Mouse (Mus musculus): ENCODE data around the gene Tmem82. TPM values are rescaled to one million over a fixed set of nuclear protein-coding genes. Genes with fewer than 3 reads are reported as not detected.

Gene Tmem82
- polyA plus RNA-seq, 1 experiment from 2014 or later = 0.80 TPM

DNA sequence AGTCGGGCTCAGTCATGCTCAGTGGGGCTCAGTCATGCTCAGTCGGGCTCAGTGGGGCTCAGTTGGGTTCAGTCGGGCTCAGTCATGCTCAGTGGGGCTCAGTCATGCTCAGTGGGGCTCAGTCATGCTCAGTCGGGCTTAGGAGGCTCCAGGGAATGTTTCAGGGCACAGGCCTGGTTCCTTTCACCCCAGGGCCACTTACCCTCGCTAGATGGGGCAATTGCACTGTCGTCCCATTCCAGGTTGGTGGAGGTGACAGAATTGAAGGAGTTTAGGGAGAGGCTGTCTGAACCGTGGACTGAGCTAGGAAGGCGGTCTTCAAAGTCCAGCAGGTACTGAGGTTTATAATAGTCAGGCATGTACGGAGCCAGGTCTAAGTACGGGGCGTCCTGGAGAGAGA is 21.0 kb upstream of the Tmem82 start:
- Histone ChIP-seq H3K4me1 (replicated peaks) (peaks cover 7% of the 10 kb centered on the region), H3K4me2 (no peak overlapping the region), H3K27ac (no peak overlapping the region), H3K4me3 (replicated peaks) (no peak overlapping the region), H3K9ac (replicated peaks) (no peak overlapping the region), H3K36me3 (peaks cover 74% of the 10 kb centered on the region), H3K9me3 (no peaks in the 10 kb centered on the region), H3K27me3 (no peaks in the 10 kb centered on the region)
- WGBS = 77% methylated on average over 11 of the region's 11 CpGs
- ATAC-seq (ENCODE audit: insufficient number of reproducible peaks, insufficient read depth, low FRiP score, low TSS enrichment, low read depth) = no peak

DNA sequence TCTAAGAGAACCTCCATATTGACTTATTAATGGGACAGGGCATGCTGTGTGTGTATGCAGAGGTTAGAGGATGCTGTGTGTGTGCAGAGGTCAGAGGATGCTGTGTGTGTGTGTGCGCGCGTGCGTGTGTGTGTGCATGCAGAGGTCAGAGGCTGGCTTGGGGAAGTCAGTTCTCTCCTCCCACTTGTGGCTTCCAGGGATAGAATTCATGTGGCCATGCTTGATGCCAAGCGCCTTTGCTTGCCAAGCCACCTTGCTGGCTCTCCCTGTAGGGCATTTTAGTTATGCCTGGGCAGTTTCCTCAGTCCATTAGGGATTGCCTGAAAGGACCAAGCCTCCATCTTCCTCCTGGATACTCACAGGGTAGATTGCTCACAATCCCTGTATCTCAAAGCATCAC is 18.3 kb upstream of the Tmem82 start:
- Histone ChIP-seq H3K27ac (no peak overlapping the region), H3K36me3 (peaks cover 90% of the 10 kb centered on the region), H3K9me3 (no peaks in the 10 kb centered on the region), H3K9ac (replicated peaks) (no peak overlapping the region), H3K27me3 (no peaks in the 10 kb centered on the region), H3K4me1 (replicated peaks) (no peaks in the 10 kb centered on the region), H3K4me3 (replicated peaks) (no peak overlapping the region), H3K4me2 (no peak overlapping the region)
- 92% methylated on average over 5 of the region's 5 CpGs for WGBS
- no peak for ATAC-seq (ENCODE audit: insufficient number of reproducible peaks, insufficient read depth, low FRiP score, low TSS enrichment, low read depth)

DNA sequence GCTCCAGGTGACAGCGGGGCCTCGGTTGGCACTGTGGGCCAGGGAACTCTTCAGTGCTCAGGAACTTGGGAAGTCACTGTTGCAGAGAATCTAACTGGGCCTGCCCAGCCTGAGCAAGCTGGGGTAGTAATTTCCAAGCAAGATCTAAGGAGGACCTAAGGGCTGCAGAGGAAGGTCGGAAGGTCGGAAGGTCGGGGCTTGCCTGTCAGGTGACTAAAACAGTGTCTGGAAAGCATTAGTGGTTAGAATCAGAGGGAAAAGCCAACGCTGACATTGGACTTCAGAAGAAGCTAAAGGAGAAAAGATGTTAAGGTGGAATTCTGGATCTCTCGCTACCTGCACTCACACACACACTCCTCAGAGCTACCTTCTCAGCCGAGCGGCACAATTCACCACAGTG is 17.6 kb upstream of the Tmem82 start:
- H3K36me3 ChIP-seq = peaks cover 90% of the 10 kb centered on the region
- no peak for ATAC-seq (ENCODE audit: insufficient number of reproducible peaks, insufficient read depth, low FRiP score, low TSS enrichment, low read depth)
- no peak overlapping the region for H3K9ac ChIP-seq (replicated peaks)
- no peak overlapping the region for H3K4me2 ChIP-seq
- H3K9me3 ChIP-seq = no peaks in the 10 kb centered on the region
- no peaks in the 10 kb centered on the region for H3K27me3 ChIP-seq
- no peak overlapping the region for H3K4me3 ChIP-seq (replicated peaks)
- H3K4me1 ChIP-seq (replicated peaks) = no peaks in the 10 kb centered on the region
- 50% methylated on average over 9 of the region's 9 CpGs for WGBS
- no peak overlapping the region for H3K27ac ChIP-seq

DNA sequence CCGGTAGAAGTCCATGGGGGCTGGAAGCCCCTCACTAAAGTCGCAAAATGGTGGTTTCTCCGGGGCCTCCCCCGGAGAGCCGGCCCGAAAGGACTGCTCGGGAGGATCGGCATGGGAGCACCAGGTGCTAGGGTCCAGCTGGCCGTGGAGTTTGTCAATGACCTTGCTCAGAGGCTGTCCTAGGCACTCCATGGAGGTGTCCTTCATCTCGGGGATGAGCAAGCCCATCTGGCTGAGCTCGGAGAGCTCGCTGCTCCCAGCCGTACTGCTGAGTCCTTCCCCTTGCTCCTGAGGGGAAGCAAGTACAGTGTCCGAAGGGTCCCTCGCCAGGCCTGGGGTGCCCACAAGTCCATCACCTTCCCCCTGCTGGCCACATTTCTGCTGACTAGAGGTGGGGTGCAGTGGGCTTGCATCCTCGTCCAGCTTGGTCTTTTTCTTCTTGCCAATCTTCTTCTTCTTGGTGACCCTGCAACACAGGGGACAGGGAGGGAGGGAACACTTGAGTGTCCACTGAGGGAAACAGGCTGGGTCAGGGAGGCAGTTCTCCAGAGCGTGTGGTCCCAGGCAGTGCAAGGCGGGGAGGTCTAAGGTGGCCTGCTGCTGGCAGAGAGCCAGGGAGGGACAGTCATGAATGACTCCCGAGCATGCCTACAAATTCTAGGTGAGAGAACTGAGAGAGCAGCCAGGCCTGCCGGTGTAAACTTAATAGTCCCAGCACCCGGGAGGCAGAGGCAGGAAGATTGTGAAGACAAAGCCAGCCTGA is 13.9 kb upstream of the Tmem82 start:
- Histone ChIP-seq H3K4me3 (replicated peaks) (no peak overlapping the region), H3K27me3 (no peaks in the 10 kb centered on the region), H3K9me3 (no peaks in the 10 kb centered on the region), H3K36me3 (peaks cover 92% of the 10 kb centered on the region), H3K4me2 (no peak overlapping the region), H3K4me1 (replicated peaks) (no peaks in the 10 kb centered on the region), H3K9ac (replicated peaks) (no peak overlapping the region), H3K27ac (no peak overlapping the region)
- 94% methylated on average over 21 of the region's 21 CpGs for WGBS
- ATAC-seq (ENCODE audit: insufficient number of reproducible peaks, insufficient read depth, low FRiP score, low TSS enrichment, low read depth) = no peak

DNA sequence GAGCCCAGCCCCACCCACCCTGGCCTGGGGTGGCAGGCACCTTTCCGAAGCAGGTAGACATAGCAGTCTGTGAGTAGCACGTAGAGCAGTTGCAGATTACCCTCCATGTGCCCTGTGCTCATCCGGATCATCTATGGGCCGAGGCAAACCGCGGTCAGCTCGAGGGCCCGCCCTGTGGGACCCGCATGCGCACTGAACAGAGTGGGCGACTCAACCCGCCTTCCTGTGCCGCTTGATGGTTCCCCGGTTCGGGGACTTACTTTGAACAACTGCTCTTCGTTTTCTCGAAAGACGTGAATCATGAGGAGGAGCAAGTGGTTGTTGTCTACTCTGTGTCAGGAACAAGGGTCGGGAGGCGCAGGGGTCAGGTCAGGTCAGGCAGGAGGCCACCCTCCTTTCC is 12.8 kb upstream of the Tmem82 start:
- Histone ChIP-seq H3K9me3 (no peaks in the 10 kb centered on the region), H3K36me3 (peaks cover 92% of the 10 kb centered on the region), H3K27me3 (no peaks in the 10 kb centered on the region), H3K4me3 (replicated peaks) (no peak overlapping the region), H3K9ac (replicated peaks) (no peak overlapping the region), H3K4me2 (no peak overlapping the region), H3K4me1 (replicated peaks) (no peaks in the 10 kb centered on the region), H3K27ac (no peak overlapping the region)
- 94% methylated on average over 20 of the region's 20 CpGs for WGBS
- no peak for ATAC-seq (ENCODE audit: insufficient number of reproducible peaks, insufficient read depth, low FRiP score, low TSS enrichment, low read depth)

DNA sequence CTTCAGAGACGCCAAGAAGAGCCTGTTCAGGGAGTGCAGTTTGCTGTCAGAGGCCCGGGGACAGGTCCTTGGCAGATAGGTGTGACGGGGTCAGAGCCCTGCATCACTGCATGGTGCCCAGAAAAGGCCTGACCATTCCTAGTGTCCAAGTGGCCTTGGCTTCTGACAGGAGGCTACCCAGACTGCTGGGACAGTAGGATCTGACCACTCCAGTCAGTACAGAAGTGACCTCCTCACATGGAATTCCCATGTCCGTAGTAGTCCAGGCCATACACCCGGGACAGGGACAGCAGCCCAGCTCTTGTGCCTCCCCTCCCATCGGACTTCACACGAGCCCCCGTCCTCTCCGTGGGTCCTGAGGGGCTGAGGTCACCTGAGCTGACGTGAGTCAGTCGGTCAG is 11.6 kb upstream of the Tmem82 start:
- no peaks in the 10 kb centered on the region for H3K4me1 ChIP-seq (replicated peaks)
- no peak overlapping the region for H3K9ac ChIP-seq (replicated peaks)
- 92% methylated on average over 11 of the region's 11 CpGs for WGBS
- no peak for ATAC-seq (ENCODE audit: insufficient number of reproducible peaks, insufficient read depth, low FRiP score, low TSS enrichment, low read depth)
- no peak overlapping the region for H3K27ac ChIP-seq
- H3K4me2 ChIP-seq = no peak overlapping the region
- H3K4me3 ChIP-seq (replicated peaks) = no peak overlapping the region
- peaks cover 98% of the 10 kb centered on the region for H3K36me3 ChIP-seq
- H3K27me3 ChIP-seq = no peaks in the 10 kb centered on the region
- no peaks in the 10 kb centered on the region for H3K9me3 ChIP-seq

DNA sequence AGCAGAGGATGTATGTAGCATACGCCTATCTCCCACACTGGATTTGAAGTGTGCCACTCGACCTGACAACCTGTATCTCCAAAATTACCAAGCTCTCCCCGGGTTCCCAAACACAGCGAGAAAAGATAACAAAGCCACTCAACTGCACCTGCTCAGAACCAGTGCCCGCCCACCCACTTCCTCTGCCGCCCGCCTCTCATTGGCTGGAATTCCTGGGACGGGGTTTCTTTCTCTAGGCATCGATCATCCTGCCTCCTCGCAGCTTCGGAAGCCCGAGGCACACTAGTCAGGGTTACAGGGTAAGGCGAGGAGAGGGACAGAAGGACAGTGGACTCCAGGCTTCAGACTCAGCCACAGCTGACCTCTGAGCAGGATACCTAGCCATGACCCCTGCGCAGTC is 10.2 kb upstream of the Tmem82 start:
- H3K4me1 ChIP-seq (replicated peaks) = no peaks in the 10 kb centered on the region
- ATAC-seq (ENCODE audit: insufficient number of reproducible peaks, insufficient read depth, low FRiP score, low TSS enrichment, low read depth) = no peak
- H3K4me2 ChIP-seq = no peak overlapping the region
- no peaks in the 10 kb centered on the region for H3K27me3 ChIP-seq
- H3K4me3 ChIP-seq (replicated peaks) = no peak overlapping the region
- H3K36me3 ChIP-seq = peaks cover 95% of the 10 kb centered on the region
- H3K9ac ChIP-seq (replicated peaks) = no peak overlapping the region
- WGBS = 86% methylated on average over 14 of the region's 14 CpGs
- no peak overlapping the region for H3K27ac ChIP-seq
- H3K9me3 ChIP-seq = no peaks in the 10 kb centered on the region

DNA sequence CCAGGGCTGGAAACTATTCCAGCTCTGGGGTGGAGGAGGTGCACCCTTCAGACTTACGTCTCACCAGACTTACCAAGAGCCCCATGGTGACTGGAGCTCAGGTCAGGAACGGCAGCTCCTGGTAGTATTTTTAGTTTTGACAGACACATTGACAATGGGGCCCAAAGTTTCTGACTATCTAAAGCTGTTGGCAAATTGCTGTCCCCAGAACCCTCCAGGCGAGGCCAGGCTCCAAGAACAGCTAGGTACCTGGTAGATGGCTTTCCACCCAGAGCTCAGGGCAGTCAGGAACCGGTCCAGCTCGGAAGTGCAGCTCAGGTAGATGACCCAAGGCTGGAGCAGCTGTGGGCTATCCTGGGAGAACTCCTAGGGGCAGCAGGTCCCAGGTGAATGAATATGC is 9.1 kb upstream of the Tmem82 start:
- no peak overlapping the region for H3K27ac ChIP-seq

DNA sequence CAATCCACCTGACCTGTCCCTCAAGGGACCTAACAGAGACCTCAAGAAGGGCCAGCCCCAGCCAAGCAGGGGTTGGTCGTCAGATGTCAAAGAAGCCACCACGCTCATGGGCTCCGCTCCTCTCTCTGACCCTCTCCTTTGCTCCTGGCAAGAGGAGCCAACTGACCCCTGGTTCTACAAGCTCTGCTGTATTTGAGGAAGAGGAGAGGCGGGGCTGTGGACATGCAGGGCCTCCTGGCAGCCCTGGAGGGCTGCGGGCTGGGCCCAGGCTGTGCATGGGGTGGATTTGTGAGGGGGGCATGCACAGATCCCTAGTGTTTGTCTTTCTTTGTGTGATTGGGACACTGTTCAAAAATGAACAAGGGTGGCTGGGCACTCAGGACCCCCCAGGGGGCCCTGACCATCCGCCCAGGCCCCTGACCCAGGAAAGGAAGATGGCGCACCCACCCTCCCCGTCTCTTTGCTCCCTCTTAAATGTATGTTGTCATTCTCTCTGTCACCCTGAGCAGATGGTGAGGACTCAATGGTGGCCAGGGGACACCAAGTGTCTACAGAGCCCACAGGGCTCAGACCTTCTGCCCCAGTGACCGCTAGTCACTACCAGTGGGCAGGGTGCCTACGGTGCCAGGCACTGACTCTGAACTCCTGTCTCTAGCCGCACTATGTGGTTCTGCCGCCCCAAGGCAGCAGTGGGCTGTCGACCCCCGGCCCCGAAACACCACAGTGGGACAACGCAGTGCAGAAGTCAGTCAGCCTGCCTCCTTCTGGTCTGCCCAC is 7.5 kb upstream of the Tmem82 start:
- Histone ChIP-seq H3K9ac (replicated peaks) (no peak overlapping the region), H3K4me2 (no peak overlapping the region), H3K27me3 (no peaks in the 10 kb centered on the region), H3K9me3 (no peaks in the 10 kb centered on the region), H3K36me3 (peaks cover 68% of the 10 kb centered on the region), H3K27ac (no peak overlapping the region), H3K4me1 (replicated peaks) (no peaks in the 10 kb centered on the region), H3K4me3 (replicated peaks) (no peak overlapping the region)
- ATAC-seq (ENCODE audit: insufficient number of reproducible peaks, insufficient read depth, low FRiP score, low TSS enrichment, low read depth) = no peak
- WGBS = 90% methylated on average over 16 of the region's 16 CpGs

More for the DNA sequence above, 9.1 kb upstream of the Tmem82 start:
- H3K9me3 ChIP-seq = no peaks in the 10 kb centered on the region
- no peaks in the 10 kb centered on the region for H3K4me1 ChIP-seq (replicated peaks)
- H3K9ac ChIP-seq (replicated peaks) = no peak overlapping the region
- ATAC-seq (ENCODE audit: insufficient number of reproducible peaks, insufficient read depth, low FRiP score, low TSS enrichment, low read depth) = no peak
- no peak overlapping the region for H3K4me2 ChIP-seq
- 87% methylated on average over 5 of the region's 5 CpGs for WGBS
- H3K36me3 ChIP-seq = peaks cover 84% of the 10 kb centered on the region
- H3K27me3 ChIP-seq = no peaks in the 10 kb centered on the region
- no peak overlapping the region for H3K4me3 ChIP-seq (replicated peaks)

DNA sequence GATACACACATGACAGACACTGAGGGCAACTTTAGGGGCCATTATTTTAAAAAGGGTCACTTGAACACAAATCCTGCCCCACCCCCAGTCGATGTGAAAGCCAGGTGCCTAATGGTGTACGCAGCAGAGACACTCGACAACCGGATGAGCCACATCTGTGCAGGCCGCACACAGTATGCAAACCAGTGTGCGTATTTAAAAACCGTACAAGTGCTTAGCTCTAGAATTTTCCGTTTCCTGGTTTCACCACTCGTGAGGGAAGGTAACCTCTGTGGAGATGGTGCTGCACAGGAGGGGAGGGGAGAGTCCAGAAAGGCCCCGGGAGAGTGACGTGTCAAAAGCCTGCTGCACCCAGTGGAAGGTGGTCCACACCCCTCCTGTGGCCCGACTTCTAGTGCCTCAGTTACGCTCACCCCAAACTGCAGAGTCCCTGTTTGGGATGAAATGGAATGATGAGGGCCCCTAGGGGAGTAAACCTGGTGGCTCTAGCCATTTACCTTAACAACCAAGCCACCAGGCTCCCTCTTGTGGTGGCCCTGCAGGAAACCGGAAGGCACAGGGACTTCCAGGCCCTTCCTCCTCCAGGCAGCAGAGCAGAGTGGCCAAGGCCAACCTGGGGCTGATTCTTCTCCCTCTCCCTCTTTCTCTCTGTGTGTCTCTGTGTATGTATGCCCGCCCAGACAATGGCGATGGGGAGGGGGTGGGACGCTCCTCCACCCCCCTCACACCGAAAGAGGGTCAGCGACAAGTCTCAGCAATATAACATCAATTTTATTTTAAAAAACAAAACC is 6.7 kb upstream of the Tmem82 start:
- H3K9me3 ChIP-seq = no peaks in the 10 kb centered on the region

DNA sequence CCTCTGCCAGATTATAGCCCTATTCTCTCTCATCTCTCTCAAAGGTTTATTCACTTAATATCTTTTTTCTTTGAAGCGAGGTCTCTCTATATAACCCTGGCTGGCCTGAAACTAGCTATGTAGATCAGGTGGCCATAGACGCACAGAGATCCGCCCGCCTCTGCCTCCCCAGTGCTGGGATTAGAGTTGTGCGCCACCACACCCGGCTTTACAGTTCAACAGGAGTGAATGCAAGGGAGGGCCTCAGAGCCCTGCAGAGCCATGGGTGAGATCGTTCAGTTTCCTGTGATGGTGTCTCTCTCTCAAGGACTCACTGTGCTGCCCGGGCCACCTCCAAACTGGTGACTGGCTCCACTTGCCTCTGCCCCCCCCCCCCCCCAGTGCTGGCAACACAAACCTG is 5.7 kb upstream of the Tmem82 start:
- no peak overlapping the region for H3K4me2 ChIP-seq
- H3K36me3 ChIP-seq = peaks cover 50% of the 10 kb centered on the region
- no peak for ATAC-seq (ENCODE audit: insufficient number of reproducible peaks, insufficient read depth, low FRiP score, low TSS enrichment, low read depth)
- WGBS = 95% methylated on average over 8 of the region's 8 CpGs
- H3K9me3 ChIP-seq = no peaks in the 10 kb centered on the region
- no peak overlapping the region for H3K9ac ChIP-seq (replicated peaks)
- H3K4me3 ChIP-seq (replicated peaks) = no peak overlapping the region
- no peaks in the 10 kb centered on the region for H3K4me1 ChIP-seq (replicated peaks)
- H3K27ac ChIP-seq = no peak overlapping the region
- H3K27me3 ChIP-seq = no peaks in the 10 kb centered on the region

More for the DNA sequence above, 6.7 kb upstream of the Tmem82 start:
- H3K27me3 ChIP-seq = no peaks in the 10 kb centered on the region
- ATAC-seq (ENCODE audit: insufficient number of reproducible peaks, insufficient read depth, low FRiP score, low TSS enrichment, low read depth) = no peak
- H3K36me3 ChIP-seq = peaks cover 61% of the 10 kb centered on the region
- no peak overlapping the region for H3K4me2 ChIP-seq
- 80% methylated on average over 19 of the region's 19 CpGs for WGBS
- no peak overlapping the region for H3K27ac ChIP-seq
- no peaks in the 10 kb centered on the region for H3K4me1 ChIP-seq (replicated peaks)
- no peak overlapping the region for H3K4me3 ChIP-seq (replicated peaks)
- H3K9ac ChIP-seq (replicated peaks) = no peak overlapping the region

Measured in limb, embryonic 12.5 days (tissue).